Mouse (Mus musculus) CH12F3 (cell line): ENCODE results near the gene Rab38.

Source experiments
- in situ Hi-C: fragments of 300-500 bp; cut with MboI; formaldehyde crosslinking; loops from 2 replicates; pipeline ENCODE4 v1.14.3; 2020; ENCODE audit warnings: low sequenced_read_pairs

The Rab38 gene

DNA sequence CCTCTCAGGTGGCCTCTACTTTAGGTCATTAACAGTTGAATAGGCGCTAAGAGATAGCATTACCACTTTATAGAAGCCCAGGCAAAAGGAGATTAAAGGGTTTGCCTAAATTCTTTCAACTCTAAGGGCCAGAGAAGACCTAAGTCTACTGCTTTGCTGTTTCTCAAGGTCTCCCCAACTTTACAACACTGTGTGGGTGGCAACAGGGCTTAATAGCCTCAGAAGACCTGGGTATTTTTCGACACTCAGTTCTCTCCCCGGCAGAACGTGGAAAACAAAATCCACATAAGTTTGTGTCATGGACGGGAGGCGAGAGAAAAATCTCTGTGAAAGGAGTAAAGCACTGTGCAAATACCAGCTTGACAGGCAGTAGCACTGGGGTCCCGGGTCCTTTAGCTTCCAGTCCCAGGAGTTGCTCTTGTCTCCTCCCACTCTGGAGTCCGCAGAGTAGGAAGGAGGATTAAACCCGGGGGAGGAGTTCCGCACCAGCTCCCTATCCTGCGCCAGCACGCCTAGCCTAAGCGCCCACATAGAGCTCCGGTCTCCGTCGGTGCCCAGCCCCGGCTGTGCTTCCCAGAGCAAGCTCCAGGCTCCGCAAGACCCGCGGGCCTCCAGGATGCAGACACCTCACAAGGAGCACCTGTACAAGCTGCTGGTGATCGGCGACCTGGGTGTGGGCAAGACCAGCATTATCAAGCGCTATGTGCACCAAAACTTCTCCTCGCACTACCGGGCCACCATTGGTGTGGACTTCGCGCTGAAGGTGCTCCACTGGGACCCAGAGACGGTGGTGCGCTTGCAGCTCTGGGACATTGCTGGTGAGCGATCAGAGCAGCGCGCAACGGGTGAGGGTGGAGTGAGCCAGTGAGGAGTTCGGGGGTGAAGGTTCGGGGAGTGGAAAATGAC is at the start of gene Rab38:
Gene Rab38, plus strand, starts transcription at position 488 of the 906 bp plus-strand sequence.
- in situ Hi-C loops, result no loop called here

DNA sequence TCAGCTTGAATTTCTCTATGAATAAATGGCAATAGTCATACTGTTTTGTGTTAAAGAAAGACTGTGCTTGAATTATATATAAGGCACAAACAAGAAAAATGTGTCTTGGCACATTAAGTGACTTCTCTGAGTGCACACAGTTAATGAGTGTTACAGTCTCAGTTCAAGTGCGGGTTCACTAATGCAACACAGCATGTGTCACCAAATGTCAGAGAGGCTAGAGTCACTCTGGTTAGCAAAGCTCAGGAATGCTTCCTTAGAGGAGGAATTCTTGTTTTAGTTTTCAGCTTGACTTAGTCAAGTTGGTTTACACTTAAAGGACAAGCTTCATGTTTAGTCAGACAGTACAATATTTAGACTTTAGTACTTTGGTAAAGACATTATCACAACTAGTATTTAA is 35.5 kb upstream of the Rab38 start:
- in situ Hi-C loops, result no loop called here

DNA sequence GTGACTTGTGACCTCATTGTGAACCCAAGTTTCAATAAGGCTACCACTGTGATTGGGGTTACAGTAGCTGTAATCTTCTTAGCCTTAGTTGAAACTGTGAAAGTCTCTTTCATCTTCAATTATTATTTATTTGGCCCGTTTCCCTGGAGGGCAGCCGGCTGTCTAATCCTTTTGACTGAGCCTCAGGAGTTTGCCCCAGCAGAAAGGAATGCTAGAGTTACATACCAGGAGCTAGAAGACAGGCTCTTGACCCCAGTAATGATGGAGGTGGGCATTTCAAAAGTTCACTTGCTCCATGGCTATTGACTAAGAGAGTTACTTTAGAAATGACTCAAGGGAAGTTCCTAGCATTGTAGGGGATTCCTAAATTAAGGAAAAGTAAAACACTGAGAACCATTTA is 34.3 kb upstream of the Rab38 start:
- in situ Hi-C loops, result no loop called here

DNA sequence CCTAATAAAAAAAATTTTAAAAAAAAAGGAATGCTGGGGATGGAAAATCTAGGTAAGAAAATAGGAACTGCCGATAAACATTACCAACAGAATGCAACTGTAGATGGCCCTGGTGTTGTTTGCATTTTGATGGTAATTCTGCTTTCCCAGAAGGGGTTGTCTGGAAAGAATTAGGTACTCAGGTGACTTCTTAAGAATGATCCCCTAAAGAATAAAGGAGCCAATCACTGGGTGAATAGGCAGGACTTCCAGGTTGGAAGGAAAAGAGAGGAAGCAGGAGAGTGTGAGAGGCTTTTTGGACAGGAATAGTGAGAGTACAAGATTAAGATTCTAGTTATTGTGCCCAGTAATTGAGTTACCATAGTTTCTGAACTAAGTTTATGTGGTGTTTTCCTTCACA is 24.8 kb upstream of the Rab38 start:
- in situ Hi-C loops, result no loop called here

DNA sequence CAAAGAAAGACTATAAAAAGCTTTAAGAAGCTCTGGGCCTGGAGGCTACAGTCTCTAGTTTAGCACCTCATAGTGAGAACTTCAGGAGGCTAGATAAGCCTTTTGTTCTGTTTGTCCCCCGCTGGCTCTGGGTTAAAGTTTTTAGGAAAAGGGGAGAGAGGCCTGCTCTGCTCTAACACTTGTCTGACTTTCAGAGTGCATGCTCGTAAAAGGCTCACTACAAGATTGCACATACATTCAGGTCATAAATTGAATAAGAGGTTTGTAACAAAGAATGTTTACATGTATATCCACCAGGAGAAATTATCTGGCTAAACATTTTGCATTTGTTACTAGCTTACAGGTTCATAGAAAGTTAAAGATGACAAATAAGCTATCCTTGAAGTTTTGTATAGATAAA is 23.6 kb upstream of the Rab38 start:
- in situ Hi-C loops, result no loop called here

DNA sequence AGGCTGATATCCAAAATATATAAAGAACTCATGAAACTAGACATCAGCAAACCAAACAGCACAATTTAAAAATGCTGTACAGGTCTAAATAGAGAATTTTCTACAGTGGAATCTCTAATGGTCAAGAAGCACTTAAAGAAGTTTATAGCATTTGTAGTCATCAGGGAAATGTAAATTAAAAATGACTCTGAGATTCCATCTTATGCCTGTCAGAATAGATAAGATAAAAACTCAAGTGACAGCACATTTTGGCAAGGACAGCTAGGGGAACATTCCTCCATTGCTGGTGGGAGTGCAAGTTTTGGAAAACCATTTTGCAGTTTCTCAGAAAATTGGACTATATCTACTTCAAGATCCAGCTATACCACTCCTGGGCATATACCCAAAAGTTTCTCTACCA is 8.3 kb upstream of the Rab38 start:
- in situ Hi-C loops, result no loop called here

DNA sequence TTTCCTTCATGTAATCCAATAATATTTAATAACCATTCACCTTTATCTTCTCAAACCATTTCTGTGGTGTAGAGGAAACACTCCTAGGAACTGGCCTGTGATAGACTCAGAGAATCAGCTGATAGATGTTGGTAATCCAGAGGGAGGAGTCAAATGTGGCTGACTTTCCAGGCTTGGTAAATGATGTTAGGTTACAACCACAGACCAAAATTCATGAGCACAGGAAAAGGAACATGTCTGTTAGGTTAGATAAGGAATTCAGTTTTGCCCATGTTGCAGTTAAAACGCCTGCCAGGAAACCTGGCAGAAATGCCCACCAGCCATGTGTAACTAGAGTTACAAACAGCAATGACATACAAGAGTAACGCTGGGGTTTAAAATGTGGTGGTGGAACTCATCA is 6.2 kb upstream of the Rab38 start:
- in situ Hi-C loops, result no loop called here

- in situ Hi-C loops, result no loop called here
These were observed 4.3 kb upstream of the Rab38 start for GRCm38 (mm10) chr7:88425744-88426143.

GRCm38 (mm10) chr7:88427484-88427883 is 2.6 kb upstream of the Rab38 start:
- in situ Hi-C loops, result no loop called here

DNA sequence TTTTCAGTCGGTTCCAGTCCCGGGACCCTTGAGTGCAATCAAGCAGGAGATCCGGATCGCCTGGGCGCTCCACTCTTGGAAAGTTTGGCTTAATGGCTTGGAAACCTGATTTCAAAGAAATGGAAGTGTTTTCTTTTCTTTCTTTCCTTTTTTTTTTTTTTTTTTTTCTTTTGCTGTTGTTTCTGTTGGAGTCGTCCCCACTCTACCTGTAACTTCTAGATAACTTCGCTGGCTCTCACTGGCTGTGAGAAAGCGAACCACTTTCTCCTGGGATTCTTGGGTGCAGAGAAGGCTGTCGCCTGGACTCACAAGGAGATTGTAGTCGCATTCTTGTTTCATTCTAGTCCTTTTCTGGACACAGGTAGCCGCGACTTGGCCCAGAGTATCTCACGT is 615 bp downstream of the Rab38 start:
- in situ Hi-C loops, result no loop called here

DNA sequence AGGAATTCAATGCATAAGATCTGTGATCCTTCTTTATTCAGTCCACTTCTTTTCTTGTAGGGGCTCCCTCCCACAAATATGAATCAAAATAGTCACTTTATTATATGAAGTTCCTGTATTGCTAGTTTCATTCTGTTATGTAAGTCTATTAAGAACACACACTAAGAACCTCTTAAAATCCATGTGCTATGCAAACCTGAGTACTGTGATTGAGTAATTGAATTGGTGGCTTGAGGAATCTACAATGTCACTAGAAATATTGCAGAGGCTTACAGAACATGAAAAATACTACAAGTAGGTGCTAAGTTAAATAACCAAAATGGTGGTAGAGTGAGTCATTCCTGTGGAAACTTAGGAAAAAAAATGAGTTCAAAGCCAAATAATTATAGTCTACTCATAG is 10.2 kb downstream of the Rab38 start:
- in situ Hi-C loops, result no loop called here

DNA sequence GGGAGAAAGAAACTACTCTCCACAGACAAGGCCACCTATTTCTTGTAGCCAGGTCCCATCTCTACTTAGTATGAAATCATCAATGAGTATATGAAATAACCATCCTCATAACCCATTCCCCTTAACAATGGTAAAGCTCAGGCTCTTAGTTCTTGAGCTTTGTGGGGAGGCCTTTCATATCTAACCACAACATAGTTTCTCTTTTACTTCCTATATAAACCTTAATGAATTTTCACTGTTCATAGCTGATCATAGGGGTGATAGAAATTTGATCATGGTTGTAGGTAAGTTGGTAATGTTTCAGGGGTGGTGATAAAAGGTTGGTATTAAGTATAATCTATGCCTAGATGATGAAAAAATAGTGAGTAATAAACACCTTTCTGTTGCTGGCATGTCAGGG is 12.6 kb downstream of the Rab38 start:
- in situ Hi-C loops, result no loop called here

- in situ Hi-C loops, result no loop called here
These were observed 13.4 kb downstream of the Rab38 start for GRCm38 (mm10) chr7:88443435-88443834.

GRCm38 (mm10) chr7:88445320-88445903 is 15.3 kb downstream of the Rab38 start:
- in situ Hi-C loops, result no loop called here

DNA sequence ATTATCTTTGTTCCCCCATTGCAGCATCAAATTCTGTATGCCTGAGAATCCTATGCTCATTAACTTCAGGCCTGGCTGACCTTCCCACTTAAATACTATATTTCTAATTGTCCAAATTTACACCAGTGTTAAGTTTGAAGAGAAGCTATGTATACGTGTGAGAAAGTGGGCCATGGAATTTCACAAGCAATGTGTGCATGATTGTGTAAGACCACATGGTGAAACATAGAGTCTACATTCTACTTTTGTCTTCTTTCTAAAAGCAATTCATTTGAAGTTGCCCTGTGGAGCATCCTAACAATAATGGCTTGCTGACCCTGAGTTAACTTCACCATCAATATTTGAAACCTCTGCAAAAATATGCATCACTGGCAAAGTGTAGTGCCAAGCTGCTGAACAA is 23.2 kb downstream of the Rab38 start:
- in situ Hi-C loops, result no loop called here

DNA sequence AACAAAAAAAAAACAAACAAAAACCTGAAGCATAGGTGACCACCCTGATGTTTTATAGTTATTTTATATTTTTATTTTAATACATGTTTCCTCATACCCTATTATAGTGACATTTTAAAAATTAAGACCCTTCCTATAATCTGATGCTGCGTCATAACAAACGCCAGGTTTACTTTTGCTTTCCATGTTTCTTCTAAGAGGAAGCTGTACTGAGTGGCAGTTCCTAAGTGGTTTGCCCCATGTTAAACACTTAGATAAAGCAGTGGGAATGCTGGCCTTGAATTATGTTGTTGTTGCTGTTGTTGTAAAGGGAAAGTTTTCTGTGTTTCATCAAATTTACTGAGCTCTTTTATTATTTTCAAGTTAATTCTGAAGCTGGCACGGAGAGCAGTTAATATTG is 27.8 kb downstream of the Rab38 start:
- in situ Hi-C loops, result no loop called here

- in situ Hi-C loops, result no loop called here
These were observed 37.7 kb downstream of the Rab38 start for GRCm38 (mm10) chr7:88467754-88468153.

GRCm38 (mm10) chr7:88482110-88482619 is 52.1 kb downstream of the Rab38 start:
- in situ Hi-C loops, result no loop called here

GRCm38 (mm10) chr7:88482628-88483027 is 52.6 kb downstream of the Rab38 start:
- in situ Hi-C loops, result no loop called here

DNA sequence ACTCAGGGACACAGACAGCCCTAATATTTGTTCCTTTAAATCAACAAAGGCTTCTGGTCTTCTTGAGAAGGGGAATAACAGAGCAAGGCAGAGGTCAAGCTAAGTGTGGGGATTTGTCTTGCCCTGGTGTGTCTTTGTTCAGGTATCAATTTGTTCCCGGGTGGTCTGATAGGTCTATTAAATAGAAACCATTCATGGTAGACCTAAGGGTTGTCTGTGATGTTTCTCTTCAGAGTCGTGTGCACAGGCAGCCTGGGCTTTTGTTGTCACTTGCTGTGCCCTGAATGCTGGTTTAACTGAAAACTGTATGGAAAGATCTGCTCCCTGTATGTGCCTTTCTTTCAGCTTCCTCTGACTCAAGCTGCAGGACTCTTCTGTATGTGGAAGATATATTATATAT is 60.9 kb downstream of the Rab38 start:
- in situ Hi-C loops, result no loop called here

DNA sequence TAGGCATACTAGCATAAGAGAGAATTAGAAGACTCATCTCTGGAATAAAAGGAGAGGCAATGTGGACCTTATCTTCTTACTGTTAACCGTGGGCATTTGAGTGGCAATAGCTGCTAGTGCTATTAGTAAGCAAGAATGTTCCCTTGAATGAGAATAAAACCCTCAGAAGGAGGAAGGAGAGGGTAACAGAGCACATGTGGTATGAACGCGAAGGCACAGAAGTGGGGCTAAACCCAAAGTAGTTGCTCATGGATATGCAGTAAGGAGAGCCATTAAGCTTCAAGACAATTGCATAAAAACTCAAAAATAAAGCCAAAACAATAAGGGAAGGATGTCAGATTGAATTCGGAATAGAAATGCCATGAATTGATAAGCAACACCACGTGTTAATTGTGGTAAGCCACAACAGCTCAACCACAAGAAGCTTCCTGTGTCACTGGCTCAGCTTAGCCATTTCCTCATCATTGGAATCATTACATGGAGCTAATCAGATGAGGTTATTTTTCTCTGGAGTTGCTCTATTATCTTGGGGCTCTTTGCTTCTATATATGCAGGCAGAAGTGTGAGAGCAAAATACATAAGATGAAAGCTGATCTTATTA is 72.2 kb downstream of the Rab38 start:
- in situ Hi-C loops, result no loop called here

GRCm38 (mm10) chr7:88509748-88510147 is 79.7 kb downstream of the Rab38 start:
- in situ Hi-C loops, result no loop called here
